Mouse (Mus musculus): ENCODE data around the gene Sar1a.

GRCm38 (mm10) chr10:61665651-61666050, 14.4 kb upstream of the Sar1a start:
- TF ChIP-seq EP300 (optimal IDR thresholded peaks at IDR 0.05), result no peak
- TF ChIP-seq CTCF (IDR thresholded peaks at IDR 0.05; ENCODE audit: low read depth), result no peak
